Mouse (Mus musculus) B cell, adult (primary cell): Measurements from ENCODE around the gene Gm16485. TPM values are rescaled to one million over a fixed set of nuclear protein-coding genes. Genes with fewer than 3 reads are reported as not detected.

Experiments
- total RNA-seq: library from RNA; stranded (reverse); gene quantifications from 4 replicates; pipeline ENCODE4 v1.2.4, GENCODE M21; 2023; ENCODE audit not compliant: inconsistent age

Gene Gm16485
- total RNA-seq: not detected in 4 replicates

DNA sequence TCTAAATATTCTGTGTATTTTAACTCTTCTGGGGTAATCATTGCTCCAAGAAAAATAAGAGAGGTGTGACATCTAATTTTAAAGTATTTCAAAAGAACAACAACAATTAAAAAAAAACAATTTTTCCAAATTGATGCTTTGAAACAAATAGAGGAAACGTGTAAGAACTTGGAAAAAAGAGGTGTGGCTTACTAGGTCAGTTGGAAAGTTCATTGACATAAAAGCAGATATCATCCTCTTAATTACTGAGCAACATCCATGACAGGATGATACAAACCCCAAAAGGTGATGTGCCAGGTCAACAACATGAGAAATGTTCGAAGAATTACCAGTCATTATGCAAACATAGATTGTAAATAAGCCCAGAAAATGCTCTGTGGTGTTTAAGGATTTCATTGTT, at the start of gene Gm16485:
Gene Gm16485, plus strand, starts transcription at position 301 of the 400 bp plus-strand sequence.

Other genes with a start within 250 kb of the Gm16485 start
- gene Pgr, start 72.0 kb upstream of the Gm16485 start, total RNA-seq: not detected in 4 replicates